Mouse (Mus musculus) stomach, embryonic 14.5 days (tissue): ENCODE measurements around the gene Git1. TPM values are rescaled to one million over a fixed set of nuclear protein-coding genes. Genes with fewer than 3 reads are reported as not detected.

Source experiments
- ATAC-seq: fragments of 200-750 bp; cut with Nextera tagmentation; 2 replicates; pipeline ENCODE4 v1.8.0; 2017; ENCODE audit warnings: low read depth, moderate TSS enrichment; ENCODE audit not compliant: insufficient number of reproducible peaks, insufficient read depth, low FRiP score
- H3K27ac ChIP-seq: fragments of 300-500 bp; sonication (generic); 2 replicates; pipeline ENCODE4 v1.5.1; 2014; ENCODE audit warnings: mild to moderate bottlenecking, low read length, moderate library complexity, mixed read lengths
- H3K27me3 ChIP-seq: fragments of 300-500 bp; sonication (generic); 2 replicates; pipeline ENCODE4 v1.6.1; 2014; ENCODE audit warnings: low read length, control low read depth, mixed read lengths; ENCODE audit not compliant: control insufficient read depth, insufficient read depth
- H3K36me3 ChIP-seq: fragments of 300-500 bp; sonication (generic); 2 replicates; pipeline ENCODE4 v1.6.1; 2014; ENCODE audit warnings: mild to moderate bottlenecking, control low read depth, low read length, moderate library complexity, mixed read lengths; ENCODE audit not compliant: control insufficient read depth, insufficient read depth
- H3K4me1 ChIP-seq: fragments of 300-500 bp; sonication (generic); 2 replicates; pipeline ENCODE4 v1.6.1; 2014; ENCODE audit warnings: low read length, control low read depth, mixed read lengths; ENCODE audit not compliant: control insufficient read depth, insufficient read depth
- H3K4me2 ChIP-seq: fragments of 300-500 bp; sonication (generic); replicated peaks from 2 replicates; pipeline ENCODE4 v1.6.1; 2014; ENCODE audit warnings: low read depth, low read length, control low read depth
- H3K4me3 ChIP-seq: fragments of 300-500 bp; sonication (generic); 2 replicates; pipeline ENCODE4 v1.5.1; 2014; ENCODE audit warnings: low read depth, low read length, control low read depth
- H3K9ac ChIP-seq: fragments of 300-500 bp; sonication (generic); replicated peaks from 2 replicates; pipeline ENCODE4 v1.6.1; 2014; ENCODE audit warnings: low read depth, mild to moderate bottlenecking, control low read depth, low read length, moderate library complexity, mixed read lengths
- H3K9me3 ChIP-seq: fragments of 300-500 bp; sonication (generic); 2 replicates; pipeline ENCODE4 v1.6.1; 2016; ENCODE audit warnings: low read depth, low read length, control low read depth; ENCODE audit not compliant: control insufficient read depth
- whole genome bisulfite sequencing: fragments of 180-500 bp; shearing (Covaris S2); extraction: QIAGEN DNeasy Blood & Tissue Kit; methylation state at CpG from one replicate; pipeline ENCODE4 v1.1.7; 2014; 5-methylcytosine and 5-hydroxymethylcytosine counted together
- polyA plus RNA-seq: library from polyadenylated mRNA; unstranded; fragments of >200 nt; fragmentation: Nextera tagmentation; extraction: Ambion mirVana; gene quantifications from 2 replicates; pipeline ENCODE4 v1.2.1, GENCODE M21; 2014

Gene Git1
- polyA plus RNA-seq, 1 experiment from 2014 or later = 18.1 TPM

- 8% methylated on average over 6 of the region's 6 CpGs for WGBS
- H3K36me3 ChIP-seq = no peaks in the 10 kb centered on the region
- H3K9ac ChIP-seq = peak overlapping the region; percentile 33; the same call in 1 of the 2 replicates
- H3K4me1 ChIP-seq = 0 out of 2 replicates have a peak, but pooled peaks cover 3% of the 10 kb centered on the region
- no peak for ATAC-seq
- H3K27ac ChIP-seq = no peak overlapping the region
- peak overlapping the region; percentile 94 for H3K4me2 ChIP-seq
- H3K9me3 ChIP-seq = no peaks in the 10 kb centered on the region
- peaks cover 19% of the 10 kb centered on the region for H3K27me3 ChIP-seq
- peak overlapping the region; percentile 45 for H3K4me3 ChIP-seq
Measured at GRCm38 (mm10) chr11:77461856-77462255, 31.5 kb upstream of the Git1 start.

- no peaks in the 10 kb centered on the region for H3K9me3 ChIP-seq
- peaks cover 24% of the 10 kb centered on the region for H3K27me3 ChIP-seq
- peak within 1 kb of the TSS; percentile 45 for H3K4me3 ChIP-seq
- H3K9ac ChIP-seq = peak within 1 kb of the TSS; percentile 33; the same call in 1 of the 2 replicates
- peak; percentile 86; the same call in 1 of the 2 replicates for ATAC-seq
- no peak within 1 kb of the TSS for H3K27ac ChIP-seq
- H3K36me3 ChIP-seq = no peaks in the 10 kb centered on the region
- 1% methylated on average over 64 of the region's 73 CpGs for WGBS
- H3K4me1 ChIP-seq = 0 out of 2 replicates have a peak, but pooled peaks cover 6% of the 10 kb centered on the region
- peak within 1 kb of the TSS; percentile 94 for H3K4me2 ChIP-seq
Measured at GRCm38 (mm10) chr11:77462283-77463100, 30.9 kb upstream of the Git1 start, which contains the start of gene Coro6. Gene Coro6 (plus strand): TSS chr11:77462411.

DNA sequence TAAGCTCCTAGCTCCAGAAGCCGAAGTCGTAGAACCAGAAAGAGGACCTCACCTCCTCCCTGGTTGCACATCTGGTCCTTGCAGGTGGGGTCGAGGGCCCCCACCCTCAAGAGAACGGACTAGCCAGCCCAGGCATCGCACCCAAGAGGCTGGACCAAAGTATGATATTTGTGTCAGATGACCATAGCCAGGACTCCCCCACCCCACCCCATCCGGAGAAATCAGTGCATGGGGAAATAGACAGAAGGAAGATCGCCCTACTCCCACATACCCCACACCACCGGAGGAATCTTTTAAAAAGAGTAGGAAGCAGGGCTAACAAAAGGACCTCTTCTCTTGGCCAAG is 30.3 kb upstream of the Git1 start:
- no peak for ATAC-seq
- Histone ChIP-seq H3K4me1 (0 out of 2 replicates have a peak, but pooled peaks cover 6% of the 10 kb centered on the region), H3K4me3 (peak overlapping the region; percentile 45), H3K36me3 (no peaks in the 10 kb centered on the region), H3K9me3 (no peaks in the 10 kb centered on the region), H3K9ac (no peak overlapping the region), H3K4me2 (peak overlapping the region; percentile 94), H3K27me3 (peaks cover 27% of the 10 kb centered on the region), H3K27ac (no peak overlapping the region)
- WGBS = 47% methylated on average over 8 of the region's 8 CpGs

- no peak overlapping the region for H3K27ac ChIP-seq
- 74% methylated on average over 10 of the region's 10 CpGs for WGBS
- no peak for ATAC-seq
- H3K9ac ChIP-seq = no peak overlapping the region
- peaks cover 27% of the 10 kb centered on the region for H3K27me3 ChIP-seq
- H3K4me2 ChIP-seq = no peak overlapping the region
- no peak overlapping the region for H3K4me3 ChIP-seq
- H3K4me1 ChIP-seq = 0 out of 2 replicates have a peak, but pooled peaks cover 6% of the 10 kb centered on the region
- H3K36me3 ChIP-seq = no peaks in the 10 kb centered on the region
- no peaks in the 10 kb centered on the region for H3K9me3 ChIP-seq
Measured at GRCm38 (mm10) chr11:77463786-77464185, 29.6 kb upstream of the Git1 start.

DNA sequence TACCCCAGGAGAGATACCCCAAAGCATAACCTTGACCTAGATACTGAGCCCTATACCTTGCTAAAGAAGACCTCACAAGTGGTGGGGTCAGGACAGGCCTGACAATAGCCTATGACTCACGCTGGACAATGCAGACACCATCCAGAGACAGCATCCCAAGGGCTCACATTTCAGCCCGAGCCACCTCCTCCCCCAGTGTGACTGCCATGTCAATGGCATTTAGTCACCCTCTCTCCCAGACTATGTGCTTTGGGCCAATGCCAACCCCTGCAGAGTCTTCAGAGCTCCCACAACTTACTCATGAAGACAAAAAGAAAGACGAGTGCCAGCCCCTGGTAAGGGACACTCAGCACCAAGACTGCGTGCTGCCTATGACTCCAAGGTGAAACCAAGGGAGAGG is 28.7 kb upstream of the Git1 start:
- H3K4me2 ChIP-seq = no peak overlapping the region
- no peak overlapping the region for H3K4me3 ChIP-seq
- 0 out of 2 replicates have a peak, but pooled peaks cover 6% of the 10 kb centered on the region for H3K4me1 ChIP-seq
- H3K9ac ChIP-seq = no peak overlapping the region
- no peak overlapping the region for H3K27ac ChIP-seq
- peaks cover 27% of the 10 kb centered on the region for H3K27me3 ChIP-seq
- ATAC-seq = no peak
- H3K9me3 ChIP-seq = no peaks in the 10 kb centered on the region
- no peaks in the 10 kb centered on the region for H3K36me3 ChIP-seq
- WGBS = 60% methylated on average over 4 of the region's 4 CpGs

DNA sequence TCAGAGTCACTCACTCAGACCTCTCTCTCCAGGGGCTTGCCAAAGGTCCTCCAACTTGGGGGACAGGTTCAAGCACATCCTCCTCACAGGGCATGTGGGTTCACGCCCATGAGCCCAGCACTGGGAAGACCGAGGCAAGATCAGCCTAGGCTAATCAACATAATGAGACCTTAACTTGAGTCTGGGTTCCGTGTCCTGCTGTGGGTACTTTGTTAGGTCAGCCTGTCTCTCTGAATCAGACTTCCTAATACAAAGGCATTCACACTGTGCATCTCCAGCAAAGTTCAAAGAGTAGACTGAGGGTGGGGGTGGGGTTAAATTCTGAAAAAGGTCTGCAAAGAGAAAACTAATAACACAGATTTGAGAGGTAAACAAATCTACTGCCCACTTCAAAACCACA is 28.3 kb upstream of the Git1 start:
- Histone ChIP-seq H3K36me3 (no peaks in the 10 kb centered on the region), H3K27me3 (peaks cover 27% of the 10 kb centered on the region), H3K9ac (no peak overlapping the region), H3K4me2 (no peak overlapping the region), H3K4me3 (no peak overlapping the region), H3K4me1 (0 out of 2 replicates have a peak, but pooled peaks cover 6% of the 10 kb centered on the region), H3K27ac (no peak overlapping the region), H3K9me3 (no peaks in the 10 kb centered on the region)
- no peak for ATAC-seq
- WGBS = 64% methylated on average over 3 of the region's 3 CpGs

DNA sequence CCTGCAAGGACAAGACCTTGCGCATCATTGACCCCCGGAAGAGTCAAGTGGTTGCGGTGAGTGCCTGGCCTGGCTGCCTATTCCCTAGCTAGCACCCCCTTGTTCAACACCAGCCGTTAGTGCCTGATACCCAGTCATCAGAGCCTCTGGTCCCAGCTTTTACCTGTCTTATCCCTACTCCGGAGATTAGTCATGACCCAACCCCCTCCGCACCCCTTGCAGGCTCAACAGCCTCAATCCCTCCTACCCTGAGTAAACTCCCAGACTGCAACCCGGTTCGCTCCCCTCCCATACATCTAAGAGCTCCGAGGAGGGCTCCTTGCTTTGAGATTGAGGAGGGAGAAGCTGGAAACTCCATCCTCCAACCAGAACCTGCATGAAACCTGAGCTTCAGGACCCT is 26.8 kb upstream of the Git1 start:
- WGBS = 34% methylated on average over 9 of the region's 9 CpGs
- ATAC-seq = no peak
- Histone ChIP-seq H3K36me3 (peaks cover 9% of the 10 kb centered on the region; the same call in 1 of the 2 replicates), H3K4me3 (no peak overlapping the region), H3K27ac (no peak overlapping the region), H3K4me2 (0 out of 2 replicates have a peak overlapping the region, but pooled peaks have one; percentile 16), H3K9me3 (no peaks in the 10 kb centered on the region), H3K4me1 (0 out of 2 replicates have a peak, but pooled peaks cover 6% of the 10 kb centered on the region), H3K9ac (no peak overlapping the region), H3K27me3 (peaks cover 27% of the 10 kb centered on the region)

DNA sequence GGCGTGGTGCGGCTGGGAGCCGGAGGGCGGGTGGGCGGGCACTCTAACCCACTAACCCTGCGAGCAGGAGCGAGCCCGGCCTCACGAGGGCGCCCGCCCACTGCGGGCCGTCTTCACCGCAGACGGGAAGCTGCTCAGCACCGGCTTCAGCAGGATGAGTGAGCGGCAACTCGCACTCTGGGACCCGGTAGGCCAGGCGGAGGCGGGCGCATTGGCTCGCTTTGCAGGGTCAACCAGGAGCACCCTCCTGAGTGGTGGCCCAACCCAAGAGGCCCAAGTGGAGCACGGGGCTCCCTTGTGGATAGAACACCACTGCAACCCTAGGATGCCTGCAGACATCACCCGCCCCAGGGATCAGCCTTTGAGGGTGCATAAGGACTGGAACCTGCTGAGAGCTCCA is 26.2 kb upstream of the Git1 start:
- Histone ChIP-seq H3K36me3 (peaks cover 15% of the 10 kb centered on the region; the same call in 1 of the 2 replicates), H3K9ac (no peak overlapping the region), H3K27me3 (peaks cover 25% of the 10 kb centered on the region), H3K27ac (no peak overlapping the region), H3K4me2 (0 out of 2 replicates have a peak overlapping the region, but pooled peaks have one; percentile 16), H3K4me3 (no peak overlapping the region), H3K4me1 (0 out of 2 replicates have a peak, but pooled peaks cover 6% of the 10 kb centered on the region), H3K9me3 (no peaks in the 10 kb centered on the region)
- peak; percentile 21; the same call in 1 of the 2 replicates for ATAC-seq
- WGBS = 3% methylated on average over 25 of the region's 25 CpGs
